Comparison of ENCODE assay signal across 25 mouse cellular contexts in genomic region chr16:91942201-91942600, GRCm38 (mm10).
DNase-seq lines count a peak whose midpoint lies in the region; ATAC-seq and TF ChIP-seq lines count a peak whose summit lies in the region.
"Had no signal": no experiment of that assay in that cellular context is flagged by ENCODE, and none has a peak within 500 bp of the region (broad histone marks: within the 10 kb centered on the region; RNA-seq: fewer than 3 reads in every experiment).

No protein-coding gene starts in this region.

- H3K9me3 ChIP-seq in intestine, embryonic 14.5 days (ENCODE audit: control insufficient read depth, low read length), result no peaks in the 10 kb centered on the region
- H3K9me3 ChIP-seq in intestine, embryonic 16.5 days (ENCODE audit: control insufficient read depth, low read length), result no peaks in the 10 kb centered on the region
- no peaks in the 10 kb centered on the region for H3K9me3 ChIP-seq in kidney, postnatal 0 days (replicated peaks; ENCODE audit: low read length)
- no peaks in the 10 kb centered on the region for H3K9me3 ChIP-seq in stomach, postnatal 0 days (ENCODE audit: control insufficient read depth, low read length)
- H3K9me3 ChIP-seq in midbrain, embryonic 15.5 days, result no peaks in the 10 kb centered on the region
- H3K9me3 ChIP-seq: forebrain, embryonic 13.5 days; hindbrain, embryonic 13.5 days; liver, embryonic 15.5 days; stomach, embryonic 15.5 days had no signal

- no peak overlapping the region for H3K27ac ChIP-seq in intestine, embryonic 14.5 days (ENCODE audit: low read depth)
- no peak overlapping the region for H3K27ac ChIP-seq in intestine, embryonic 16.5 days (ENCODE audit: low read length)
- peak overlapping the region; percentile 2; the same call in 1 of the 2 replicates for H3K27ac ChIP-seq in embryonic fibroblast, embryonic 13.5 days (ENCODE audit: insufficient read depth, low read length)
- no peak overlapping the region; the same call in 1 of the 2 replicates for H3K27ac ChIP-seq in kidney, postnatal 0 days
- H3K27ac ChIP-seq in stomach, postnatal 0 days (replicated peaks), result no peak overlapping the region
- no peak overlapping the region for H3K27ac ChIP-seq in midbrain, embryonic 15.5 days
- H3K27ac ChIP-seq: forebrain, embryonic 13.5 days; hindbrain, embryonic 13.5 days; liver, embryonic 15.5 days; stomach, embryonic 15.5 days had no signal

- no peak overlapping the region for H3K4me2 ChIP-seq in intestine, embryonic 14.5 days (ENCODE audit: low read length)
- H3K4me2 ChIP-seq in intestine, embryonic 16.5 days (ENCODE audit: low read depth, low read length), result no peak overlapping the region
- no peak overlapping the region for H3K4me2 ChIP-seq in kidney, postnatal 0 days (ENCODE audit: low read length)
- no peak overlapping the region for H3K4me2 ChIP-seq in stomach, postnatal 0 days (replicated peaks; ENCODE audit: low read depth)
- no peak overlapping the region for H3K4me2 ChIP-seq in midbrain, embryonic 15.5 days
- H3K4me2 ChIP-seq: forebrain, embryonic 13.5 days; heart, embryonic 11.5 days; hindbrain, embryonic 13.5 days; liver, embryonic 15.5 days; lung, embryonic 14.5 days; stomach, embryonic 15.5 days had no signal

- H3K4me3 ChIP-seq in intestine, embryonic 14.5 days (ENCODE audit: low read depth, low read length), result no peak overlapping the region
- no peak overlapping the region for H3K4me3 ChIP-seq in intestine, embryonic 16.5 days (ENCODE audit: low read length)
- no peak overlapping the region for H3K4me3 ChIP-seq in embryonic fibroblast, embryonic 13.5 days (ENCODE audit: insufficient read depth, low read length)
- no peak overlapping the region for H3K4me3 ChIP-seq in kidney, postnatal 0 days (replicated peaks; ENCODE audit: low read depth, low read length)
- no peak overlapping the region for H3K4me3 ChIP-seq in stomach, postnatal 0 days (ENCODE audit: low read depth, low read length)
- H3K4me3 ChIP-seq in midbrain, embryonic 15.5 days, result no peak overlapping the region
- H3K4me3 ChIP-seq: forebrain, embryonic 13.5 days; hindbrain, embryonic 13.5 days; liver, embryonic 15.5 days; stomach, embryonic 15.5 days had no signal

- no peak for ATAC-seq in intestine, embryonic 14.5 days (replicated peaks; ENCODE audit: low FRiP score, low TSS enrichment, low read depth)
- ATAC-seq in intestine, embryonic 16.5 days, result no peak
- ATAC-seq in kidney, postnatal 0 days (replicated peaks; ENCODE audit: low FRiP score, low read depth), result 0 out of 2 replicates have a peak, but pooled peaks have one; percentile 45
- no peak for ATAC-seq in stomach, postnatal 0 days (ENCODE audit: low FRiP score, low TSS enrichment)
- ATAC-seq in midbrain, embryonic 15.5 days (replicated peaks), result no peak
- ATAC-seq: forebrain, embryonic 13.5 days had no signal

- TF ChIP-seq CTCF in embryonic fibroblast, embryonic 13.5 days (IDR thresholded peaks at IDR 0.05; ENCODE audit: borderline replicate concordance, insufficient read depth, low read length), result no peak
- TF ChIP-seq CTCF in kidney, postnatal 0 days (IDR thresholded peaks at IDR 0.05; ENCODE audit: low read depth), result no peak
- no peak for TF ChIP-seq CTCF in stomach, postnatal 0 days (IDR thresholded peaks at IDR 0.05; ENCODE audit: low read depth)

- H3K27me3 ChIP-seq in intestine, embryonic 14.5 days (replicated peaks; ENCODE audit: control insufficient read depth, insufficient read depth, low read length), result no peaks in the 10 kb centered on the region
- no peaks in the 10 kb centered on the region for H3K27me3 ChIP-seq in intestine, embryonic 16.5 days (replicated peaks; ENCODE audit: control insufficient read depth, insufficient read depth, low read length)
- H3K27me3 ChIP-seq in kidney, postnatal 0 days (ENCODE audit: insufficient read depth, low read length), result no peaks in the 10 kb centered on the region
- no peaks in the 10 kb centered on the region for H3K27me3 ChIP-seq in stomach, postnatal 0 days (ENCODE audit: control insufficient read depth, insufficient read depth, low read length)
- no peaks in the 10 kb centered on the region for H3K27me3 ChIP-seq in midbrain, embryonic 15.5 days (replicated peaks)
- H3K27me3 ChIP-seq: forebrain, embryonic 13.5 days; hindbrain, embryonic 13.5 days; stomach, embryonic 15.5 days had no signal

- no peak overlapping the region for H3K9ac ChIP-seq in intestine, embryonic 14.5 days (ENCODE audit: low read length)
- no peak overlapping the region for H3K9ac ChIP-seq in intestine, embryonic 16.5 days (ENCODE audit: low read depth, low read length)
- H3K9ac ChIP-seq in kidney, postnatal 0 days (ENCODE audit: low read depth, low read length), result no peak overlapping the region
- H3K9ac ChIP-seq in stomach, postnatal 0 days (ENCODE audit: low read length), result no peak overlapping the region
- H3K9ac ChIP-seq in midbrain, embryonic 15.5 days, result no peak overlapping the region
- H3K9ac ChIP-seq: forebrain, embryonic 13.5 days; hindbrain, embryonic 13.5 days; liver, embryonic 15.5 days; lung, embryonic 14.5 days; stomach, embryonic 15.5 days had no signal

- TF ChIP-seq POLR2A in embryonic fibroblast, embryonic 13.5 days (IDR thresholded peaks at IDR 0.05; ENCODE audit: low read depth, low read length), result no peak

- H3K4me1 ChIP-seq in intestine, embryonic 14.5 days (replicated peaks; ENCODE audit: control insufficient read depth, insufficient read depth, low read length), result no peaks in the 10 kb centered on the region
- no peaks in the 10 kb centered on the region for H3K4me1 ChIP-seq in intestine, embryonic 16.5 days (ENCODE audit: control insufficient read depth, insufficient read depth, low read length)
- H3K4me1 ChIP-seq in embryonic fibroblast, embryonic 13.5 days (ENCODE audit: control insufficient read depth, insufficient read depth, low read length), result no peaks in the 10 kb centered on the region
- no peaks in the 10 kb centered on the region for H3K4me1 ChIP-seq in kidney, postnatal 0 days (replicated peaks; ENCODE audit: insufficient read depth, low read length)
- H3K4me1 ChIP-seq in stomach, postnatal 0 days (replicated peaks; ENCODE audit: control insufficient read depth, insufficient read depth), result no peaks in the 10 kb centered on the region
- 0 out of 2 replicates have a peak, but pooled peaks cover under 1% of the 10 kb centered on the region for H3K4me1 ChIP-seq in midbrain, embryonic 15.5 days
- H3K4me1 ChIP-seq: hindbrain, embryonic 13.5 days; liver, embryonic 15.5 days; stomach, embryonic 15.5 days had no signal

- 89% methylated on average over 14 of the region's 14 CpGs for WGBS in intestine, embryonic 14.5 days
- 90% methylated on average over 14 of the region's 14 CpGs for WGBS in intestine, embryonic 16.5 days
- 74% methylated on average over 14 of the region's 14 CpGs for WGBS in kidney, postnatal 0 days
- 89% methylated on average over 14 of the region's 14 CpGs for WGBS in stomach, postnatal 0 days
- 90% methylated on average over 14 of the region's 14 CpGs for WGBS in midbrain, embryonic 15.5 days

- no peak for TF ChIP-seq EP300 in stomach, postnatal 0 days (optimal IDR thresholded peaks at IDR 0.05)

- DNase-seq in intestine, embryonic 14.5 days (ENCODE audit: low spot score), result peak; percentile 41
- no peak for DNase-seq in kidney, postnatal 0 days (ENCODE audit: low spot score)
- DNase-seq in stomach, postnatal 0 days (ENCODE audit: low spot score), result peak; percentile 9
- DNase-seq in layer of hippocampus, adult 9-10 months (ENCODE audit: low spot score), result no peak
- DNase-seq: adrenal gland, postnatal 14 days; cerebellum, adult 11-12 months; cerebellum, postnatal 14 days; gastrocnemius, postnatal 14 days; heart, postnatal 4 days; layer of hippocampus, postnatal 36 days; liver; lung, embryonic 14.5 days; lung, postnatal 14 days; midbrain, embryonic 14.5 days; right cerebral cortex, postnatal 25 days; thymus, adult 2 months; thymus, postnatal 36 days had no signal

- H3K36me3 ChIP-seq in intestine, embryonic 14.5 days (ENCODE audit: control insufficient read depth, insufficient read depth, low read length), result no peaks in the 10 kb centered on the region
- H3K36me3 ChIP-seq in intestine, embryonic 16.5 days (ENCODE audit: control insufficient read depth, insufficient read depth, low read length), result no peaks in the 10 kb centered on the region
- no peaks in the 10 kb centered on the region for H3K36me3 ChIP-seq in kidney, postnatal 0 days (ENCODE audit: insufficient read depth, low read length)
- no peaks in the 10 kb centered on the region for H3K36me3 ChIP-seq in stomach, postnatal 0 days (ENCODE audit: control insufficient read depth, insufficient read depth, low read length)
- no peaks in the 10 kb centered on the region for H3K36me3 ChIP-seq in midbrain, embryonic 15.5 days (replicated peaks)
- H3K36me3 ChIP-seq: hindbrain, embryonic 13.5 days; liver, embryonic 15.5 days; stomach, embryonic 15.5 days had no signal

Comparison
In these comparisons a context has a peak if more than half of its experiments do, and no peak if none do; other contexts are left out.
1. DNase-seq: peak in intestine, embryonic 14.5 days (single experiment) and stomach, postnatal 0 days (single experiment); none in kidney, postnatal 0 days (single experiment) and layer of hippocampus, adult 9-10 months (single experiment).